Mouse (Mus musculus) liver, adult (tissue): Measurements from ENCODE around the gene Faim2.

Experiments
- GATA4 ChIP-seq: IDR thresholded peaks from 2 replicates; pipeline ENCODE4 v1.6.1; 2014; ENCODE audit warnings: mild to moderate bottlenecking, low read length; ENCODE audit not compliant: insufficient replicate concordance

Gene Faim2

DNA sequence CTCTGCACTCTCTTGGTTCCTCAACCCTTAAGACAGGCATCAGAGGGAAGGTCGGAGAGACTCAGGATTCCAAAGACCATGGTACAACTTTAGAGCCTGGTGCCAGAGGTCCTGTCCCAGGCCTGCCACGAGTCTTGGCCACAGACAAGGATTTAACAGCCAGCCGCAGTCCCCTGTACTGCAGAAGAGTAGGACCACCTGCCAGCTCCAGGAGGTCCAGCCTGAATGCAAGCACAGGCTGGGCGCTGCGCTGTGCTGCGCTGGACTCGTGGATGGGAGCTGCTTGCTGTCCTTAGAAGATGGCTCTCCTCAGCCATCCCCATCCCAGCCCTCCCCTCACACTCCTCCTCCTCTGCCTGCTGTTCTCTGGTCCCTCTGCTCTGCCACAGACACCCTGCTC is 10.2 kb downstream of the Faim2 start:
- TF ChIP-seq GATA4 = no peak

DNA sequence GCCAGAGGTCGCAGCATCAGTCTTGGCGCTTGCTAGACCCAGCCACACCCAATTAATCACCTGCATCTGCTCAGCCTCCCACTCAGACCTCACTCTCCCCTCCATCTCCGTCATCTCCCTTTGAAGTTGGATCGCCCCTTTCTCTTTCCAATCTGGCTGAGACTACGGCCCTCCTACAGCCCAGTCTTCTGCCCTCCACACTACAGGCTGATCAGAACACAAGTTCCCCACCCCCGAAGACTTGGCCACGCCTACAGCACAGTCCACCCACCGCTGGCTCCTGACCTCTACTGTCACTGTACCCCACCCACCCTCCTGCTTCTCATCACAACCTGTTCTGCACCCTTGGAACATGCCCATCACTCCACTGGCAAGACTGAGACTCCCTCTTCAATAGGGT is 11.2 kb downstream of the Faim2 start:
- TF ChIP-seq GATA4 = no peak

DNA sequence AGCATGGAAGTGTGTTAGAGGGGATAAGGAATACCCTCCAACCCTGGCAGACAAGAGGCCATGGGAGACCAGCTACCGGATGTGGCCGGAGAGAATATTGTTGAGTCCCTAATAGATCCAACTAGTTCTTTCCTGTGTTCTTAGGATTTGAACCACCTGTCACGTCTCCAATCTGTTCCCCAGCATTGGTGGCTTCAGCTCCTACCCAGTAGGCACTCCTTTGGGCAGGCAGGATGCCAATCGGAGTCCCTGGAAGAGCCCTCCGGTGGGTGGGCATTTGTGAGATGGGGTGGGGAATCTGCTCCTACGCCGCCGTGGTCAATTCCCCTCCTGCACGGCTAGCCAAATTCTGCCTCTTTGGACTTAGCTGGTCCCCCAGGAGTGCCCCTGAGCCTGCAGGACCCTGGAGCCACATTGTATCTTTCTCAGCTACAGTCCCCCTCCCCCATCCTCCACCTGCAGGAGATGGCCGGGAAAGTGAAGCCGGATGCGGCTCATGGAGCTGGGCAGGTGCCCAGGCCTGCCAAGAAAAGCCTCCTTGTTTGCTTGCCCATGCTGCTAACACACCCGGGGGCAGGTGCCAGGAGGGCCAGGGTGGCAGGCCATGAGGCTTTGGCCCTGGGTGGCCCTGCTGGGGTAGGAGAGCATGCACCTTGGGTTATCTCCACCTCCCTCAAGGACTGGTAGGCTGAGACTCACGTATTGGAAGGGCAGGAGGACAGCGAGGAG is 16.0 kb downstream of the Faim2 start:
- TF ChIP-seq GATA4 = no peak

DNA sequence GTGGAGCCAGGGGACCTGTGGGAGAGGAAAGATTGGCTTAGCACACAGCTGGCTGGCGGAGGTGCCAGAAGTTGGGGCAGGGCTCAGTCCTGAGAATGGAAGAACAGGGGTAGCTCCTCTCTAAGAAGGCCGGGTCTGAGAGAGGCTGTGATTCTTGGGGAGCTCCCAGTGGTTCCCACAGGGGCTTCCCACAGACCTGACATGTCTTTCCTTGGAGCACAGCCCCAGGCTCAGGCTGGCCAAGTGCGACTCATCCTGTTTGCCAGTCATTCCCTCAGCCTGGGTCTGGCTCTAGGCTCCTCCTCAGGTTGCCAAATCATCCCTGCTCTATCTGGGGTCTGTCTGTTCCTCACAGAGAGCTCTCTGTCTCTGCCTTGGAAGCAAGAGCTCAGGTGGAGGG is 17.3 kb downstream of the Faim2 start:
- no peak for TF ChIP-seq GATA4

DNA sequence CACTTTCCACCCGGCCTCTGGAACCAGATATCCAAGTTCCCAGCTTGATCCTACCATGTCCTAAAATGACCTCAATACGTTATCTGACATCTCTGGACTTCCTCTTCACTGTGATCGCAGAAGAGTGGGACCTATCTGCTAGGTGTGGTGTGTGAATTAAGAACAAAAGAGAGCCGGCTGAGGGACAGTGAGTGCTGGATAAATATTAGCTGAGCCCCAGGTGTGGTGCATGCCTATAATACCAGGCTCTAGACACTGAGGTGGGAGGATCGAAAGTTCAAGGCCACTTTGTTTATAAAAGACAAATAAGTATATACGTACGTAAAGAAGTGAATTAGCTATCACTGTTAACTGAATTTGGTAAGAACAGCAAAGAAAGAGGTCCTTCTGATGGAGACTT is 18.1 kb downstream of the Faim2 start:
- no peak for TF ChIP-seq GATA4

DNA sequence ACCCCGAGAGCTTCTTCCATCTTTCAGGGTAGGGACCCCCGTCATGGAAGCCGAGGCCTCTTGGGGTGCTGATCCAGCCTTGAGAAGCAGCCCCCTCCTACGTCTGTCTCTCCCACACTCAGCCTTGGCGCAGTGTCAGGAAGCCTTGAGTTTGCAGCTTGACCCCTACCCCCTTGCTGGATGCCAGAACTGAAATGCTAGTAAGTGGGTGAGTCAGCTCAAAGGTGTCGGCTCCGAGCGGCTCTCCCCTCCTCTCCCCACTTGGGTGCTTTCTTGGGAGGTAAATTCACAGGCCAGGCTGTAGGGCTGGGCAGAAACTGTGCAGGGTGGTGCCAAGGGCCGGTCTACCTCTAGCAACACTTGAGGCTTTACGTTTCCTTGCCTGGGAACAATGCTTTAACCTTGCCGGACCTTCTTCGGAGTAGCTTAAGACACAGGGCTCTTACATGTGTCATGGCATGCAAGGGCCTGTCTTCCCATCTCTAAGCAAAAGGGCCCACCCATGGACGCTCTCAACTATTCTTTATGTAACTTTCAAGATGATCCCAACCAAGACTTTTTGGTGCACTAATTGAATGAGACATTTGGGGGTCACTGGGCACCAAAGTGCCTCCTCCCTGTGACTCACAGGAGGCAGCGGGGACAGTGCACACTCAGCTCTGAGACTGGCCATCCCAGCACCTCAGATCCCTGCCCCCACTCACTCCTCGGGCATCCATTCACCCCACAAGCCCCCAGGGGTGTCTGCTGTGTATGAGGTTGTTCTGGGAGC is 22.5 kb downstream of the Faim2 start:
- TF ChIP-seq GATA4 = no peak

DNA sequence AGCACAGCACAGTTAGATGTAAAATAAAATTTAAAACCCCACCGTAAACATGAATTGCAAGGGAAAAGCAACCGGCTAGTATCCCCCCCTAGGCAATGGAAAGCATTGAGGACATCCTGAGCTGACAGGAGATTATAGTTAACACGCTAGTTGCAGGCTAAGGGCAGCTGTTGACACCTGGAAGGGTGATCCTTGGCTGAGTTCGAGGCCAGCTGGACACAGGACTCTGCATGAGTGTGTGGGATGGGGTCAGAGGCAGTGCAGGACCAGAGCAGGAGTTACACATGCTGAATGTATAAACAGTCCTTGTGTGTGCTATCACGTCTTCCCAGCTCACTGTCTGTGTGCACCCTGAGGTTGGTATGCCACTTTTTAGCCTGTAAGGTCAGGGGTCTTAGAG is 24.7 kb downstream of the Faim2 start:
- no peak for TF ChIP-seq GATA4

DNA sequence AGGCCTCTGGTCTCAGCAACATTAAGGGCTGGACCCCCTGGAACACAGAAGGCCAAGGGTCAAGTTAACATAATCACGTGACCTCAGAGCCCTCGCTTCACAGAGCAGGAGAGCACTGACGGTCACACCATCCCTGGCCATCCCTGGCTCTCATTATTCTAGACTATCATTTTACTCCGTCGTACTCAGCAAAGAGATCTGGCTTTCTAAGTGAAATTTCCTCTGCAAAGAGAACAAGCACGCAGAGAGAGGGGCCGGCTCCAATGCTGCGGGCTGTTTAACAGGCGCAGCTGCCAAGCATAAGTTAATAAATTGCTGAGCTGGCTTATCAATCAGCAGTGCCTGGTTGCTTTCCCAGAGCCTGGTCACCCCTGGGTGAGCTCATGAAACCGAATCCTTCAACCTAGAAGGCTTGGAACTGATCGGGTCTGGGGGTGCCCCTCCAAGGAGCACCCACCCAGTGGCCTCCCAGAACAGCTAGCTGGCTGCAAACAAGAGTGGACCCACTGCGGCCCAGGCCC is 25.6 kb downstream of the Faim2 start:
- no peak for TF ChIP-seq GATA4

DNA sequence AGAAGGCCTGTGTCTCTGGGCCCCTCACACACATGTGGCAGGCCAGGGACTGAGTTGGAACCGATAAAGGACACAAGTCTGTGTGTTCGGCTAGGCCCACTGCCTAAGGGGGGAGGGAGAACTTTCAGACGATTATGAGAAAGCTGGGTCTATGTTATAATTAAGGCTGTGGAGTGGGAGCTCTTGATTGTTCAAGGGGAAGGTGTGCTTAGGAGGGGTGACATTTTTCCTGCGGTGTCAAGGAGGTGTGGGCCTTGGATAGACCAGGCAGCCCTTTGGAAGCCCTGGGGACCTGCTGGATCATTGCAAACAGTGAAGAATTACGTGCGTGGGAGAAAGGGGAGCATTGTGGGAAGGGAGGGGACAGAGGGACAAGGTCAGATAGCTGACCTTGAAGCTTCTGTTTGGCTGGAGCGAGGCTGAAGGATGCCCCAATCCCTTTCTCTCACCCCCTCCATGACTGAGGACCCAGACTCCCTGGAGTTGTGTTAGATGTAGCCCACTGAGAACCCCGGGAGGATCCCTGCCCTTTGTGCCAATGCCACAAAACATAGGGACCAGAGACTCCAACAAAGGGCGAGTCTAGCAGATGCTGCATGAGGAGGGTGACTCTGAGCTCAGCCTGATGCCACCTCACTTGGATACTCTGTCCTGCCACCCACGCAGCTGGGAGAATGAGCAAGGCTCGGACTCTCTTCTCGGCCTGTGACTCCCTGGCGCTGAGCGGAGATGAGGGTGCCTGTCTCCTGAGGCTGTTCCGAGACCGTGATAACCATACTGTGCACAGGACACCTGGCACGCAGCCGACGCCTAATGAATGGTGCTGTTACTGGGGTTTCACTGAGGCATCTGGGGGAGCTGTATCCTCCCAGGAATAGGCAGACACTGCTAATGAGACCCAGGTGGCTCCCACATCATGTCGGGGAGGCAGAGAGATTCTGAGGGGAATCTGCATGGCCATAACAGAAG is 26.4 kb downstream of the Faim2 start:
- TF ChIP-seq GATA4 = no peak

DNA sequence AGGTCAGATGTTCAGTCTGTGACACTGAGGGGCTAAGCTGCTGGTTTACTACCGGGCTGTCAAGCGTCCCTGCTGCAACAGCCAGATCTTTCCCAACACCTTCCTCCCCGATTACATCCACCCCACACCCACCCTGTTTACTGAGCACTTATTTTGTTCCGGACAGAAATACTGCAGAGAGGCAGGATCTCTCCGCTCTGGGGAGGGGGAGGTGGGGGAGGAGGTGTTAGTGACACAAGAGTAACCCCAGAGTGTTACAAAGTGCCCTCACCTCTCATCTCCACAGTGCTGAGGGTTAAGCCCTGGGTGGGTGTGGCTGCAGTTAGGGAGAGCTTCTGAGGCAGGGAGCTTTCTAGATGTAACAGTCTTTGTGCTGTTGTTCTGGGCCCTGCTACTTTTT is 27.6 kb downstream of the Faim2 start:
- no peak for TF ChIP-seq GATA4

DNA sequence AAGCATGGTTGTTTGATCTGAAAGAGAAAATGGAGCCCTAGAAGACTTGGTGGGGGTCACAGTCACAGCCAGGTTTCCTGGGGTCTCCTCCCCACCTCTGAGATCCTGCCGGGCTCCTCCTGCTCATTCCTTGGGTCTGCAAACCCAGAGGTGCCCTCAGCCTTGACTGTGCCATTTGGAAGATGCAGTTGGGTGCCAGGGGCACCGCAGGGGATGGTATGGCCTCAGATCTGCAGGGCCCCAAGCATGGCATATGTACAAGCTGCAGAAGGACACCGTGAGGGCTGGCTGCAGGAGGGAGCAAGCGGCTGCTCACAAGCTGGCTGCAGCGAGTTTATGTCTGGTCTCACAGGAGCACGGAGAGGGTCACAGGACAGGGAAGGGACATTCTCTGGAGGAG is 28.2 kb downstream of the Faim2 start:
- no peak for TF ChIP-seq GATA4

DNA sequence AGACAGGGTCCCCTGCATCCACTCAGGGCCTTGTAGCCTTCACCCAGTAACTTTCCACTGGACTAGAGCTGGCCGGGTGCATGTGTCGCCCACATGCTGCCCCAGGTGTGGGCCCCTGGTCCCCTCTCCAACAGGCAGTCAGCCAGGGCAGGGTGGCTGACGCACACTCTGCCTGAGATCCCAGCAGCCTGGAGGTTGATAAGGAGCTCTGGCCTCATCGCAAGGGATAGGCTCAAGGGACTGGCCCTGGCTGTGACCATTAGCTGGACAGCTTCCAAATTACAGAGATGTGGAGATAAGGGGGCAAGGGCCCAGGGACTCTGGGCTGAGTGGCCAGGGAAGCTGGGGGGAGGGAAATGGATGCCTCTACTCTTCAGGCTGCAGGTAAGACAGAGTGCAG is 29.2 kb downstream of the Faim2 start:
- TF ChIP-seq GATA4 = no peak

DNA sequence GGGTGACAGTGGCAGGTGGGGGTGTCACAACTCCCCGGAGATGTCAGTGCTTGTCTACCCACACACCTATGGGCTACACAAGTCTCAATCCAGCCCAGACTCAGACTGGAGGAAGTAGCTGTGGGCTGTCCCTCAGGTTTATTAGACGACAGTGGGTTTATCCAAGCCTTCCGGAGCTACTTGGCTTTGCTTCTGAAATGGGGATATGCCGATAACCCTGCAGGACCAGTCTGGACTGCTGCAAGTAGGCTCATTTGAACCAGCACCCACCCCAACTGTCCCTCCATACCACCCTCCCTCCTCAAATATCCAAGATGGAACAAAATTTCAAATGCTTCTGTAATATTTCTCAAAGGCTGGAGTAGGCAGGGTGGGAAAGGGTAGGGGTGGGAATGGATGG is 29.6 kb downstream of the Faim2 start:
- no peak for TF ChIP-seq GATA4

DNA sequence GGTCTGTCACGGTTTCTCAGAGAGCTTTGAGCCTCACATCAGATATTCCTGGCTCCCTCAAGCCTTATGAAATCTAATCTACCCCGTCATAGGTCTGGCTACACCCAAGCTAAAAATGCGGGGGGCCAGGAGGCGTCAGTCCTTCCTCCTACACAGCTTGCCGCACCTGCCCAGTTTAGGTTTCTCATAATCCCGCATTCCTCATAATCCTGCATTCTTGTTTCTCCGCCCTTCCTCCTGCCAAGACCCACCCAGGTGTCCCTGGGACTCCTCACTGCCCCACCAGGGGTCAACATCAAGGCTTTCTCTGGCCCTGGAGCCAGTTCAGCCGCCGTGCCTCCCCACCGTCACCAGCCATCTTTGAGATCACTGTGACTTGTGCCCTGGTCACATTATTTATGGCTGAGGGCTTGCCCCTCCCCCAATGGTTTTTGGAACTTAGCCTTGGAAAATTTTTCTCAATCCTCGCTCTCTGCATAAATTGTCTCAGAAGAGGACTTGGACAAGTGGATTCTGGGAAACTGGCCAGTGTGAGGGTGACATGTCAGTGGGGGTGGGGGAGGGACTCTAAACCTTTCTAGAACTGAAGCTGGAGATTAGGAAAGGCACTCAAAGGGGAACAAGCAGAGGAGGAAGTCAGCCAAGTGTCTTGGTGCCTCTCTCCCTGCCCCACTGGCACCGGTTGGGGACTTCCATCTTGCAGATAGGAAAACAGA is 30.3 kb downstream of the Faim2 start:
- no peak for TF ChIP-seq GATA4

DNA sequence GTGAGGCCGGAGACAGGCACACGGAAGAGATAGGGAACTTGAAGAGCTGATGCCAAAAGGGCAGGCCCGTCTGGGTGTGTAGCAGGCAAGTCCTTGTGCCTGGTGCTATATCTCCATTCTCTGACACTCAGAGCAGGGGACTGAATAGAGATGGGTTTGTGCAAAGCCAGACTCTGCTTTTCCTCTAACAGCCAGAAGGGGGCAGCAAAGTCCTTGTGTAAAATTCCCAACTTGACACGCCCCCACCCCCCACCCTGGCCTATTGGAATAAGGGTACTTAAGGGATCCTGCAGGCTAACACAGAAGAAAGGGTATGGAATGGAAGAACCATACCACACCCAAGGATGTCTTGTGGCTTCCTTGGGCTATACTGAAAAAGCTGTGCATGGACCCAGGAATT is 30.9 kb downstream of the Faim2 start:
- no peak for TF ChIP-seq GATA4
